Mouse (Mus musculus): ENCODE measurements at regions not wholly inside any gene's neighbourhood (a gene's known extent, or its start where the extent isn't known, plus 50 kb on each side); places are given as distances from the start of the nearest gene placed in this dataset.

GRCm38 (mm10) chr15:69632306-69632705 is 3131.6 kb upstream of the Lrrc6 start:
- ATAC-seq (ENCODE audit: insufficient number of reproducible peaks, low FRiP score) = no peak

DNA sequence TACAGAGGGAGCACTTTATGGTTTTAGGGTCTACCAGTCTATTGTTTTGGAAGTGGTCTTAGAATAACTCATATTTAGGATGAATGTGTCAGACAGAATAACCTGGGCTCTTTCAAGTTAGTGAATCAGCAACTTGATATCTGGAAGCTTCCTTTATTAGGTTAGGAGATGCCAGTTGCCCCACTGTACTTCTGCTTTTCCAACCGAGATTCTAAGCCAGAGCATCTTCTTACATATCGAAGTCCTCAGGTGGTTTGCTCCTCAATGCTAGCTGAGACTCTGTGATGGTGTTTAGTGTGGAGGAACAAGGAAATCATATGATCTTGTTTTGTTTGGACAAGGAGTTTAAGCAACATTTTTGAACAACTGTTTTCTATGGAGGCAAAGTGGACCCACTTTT is 3117.3 kb upstream of the Lrrc6 start:
- H3K36me3 ChIP-seq = no peaks in the 10 kb centered on the region
- no peak overlapping the region for H3K4me3 ChIP-seq
- no peaks in the 10 kb centered on the region for H3K27me3 ChIP-seq (replicated peaks)
- no peaks in the 10 kb centered on the region for H3K9me3 ChIP-seq (replicated peaks)
- H3K4me1 ChIP-seq (replicated peaks) = peaks cover 4% of the 10 kb centered on the region; the same call in 1 of the 2 replicates
- H3K9ac ChIP-seq = no peak overlapping the region
- no peak overlapping the region for H3K27ac ChIP-seq (ENCODE audit: poor library complexity, severe bottlenecking)
- no peak for ATAC-seq (ENCODE audit: insufficient number of reproducible peaks, low FRiP score)
- no peak overlapping the region for H3K4me2 ChIP-seq
- WGBS = 78% methylated on average over 2 of the region's 2 CpGs

More at GRCm38 (mm10) chr15:69632306-69632705, 3131.6 kb upstream of the Lrrc6 start:
- Histone ChIP-seq H3K4me1 (replicated peaks) (no peaks in the 10 kb centered on the region), H3K9ac (no peak overlapping the region), H3K36me3 (no peaks in the 10 kb centered on the region), H3K9me3 (replicated peaks) (no peaks in the 10 kb centered on the region), H3K27ac (ENCODE audit: poor library complexity, severe bottlenecking) (no peak overlapping the region), H3K4me2 (no peak overlapping the region), H3K27me3 (replicated peaks) (no peaks in the 10 kb centered on the region), H3K4me3 (no peak overlapping the region)

DNA sequence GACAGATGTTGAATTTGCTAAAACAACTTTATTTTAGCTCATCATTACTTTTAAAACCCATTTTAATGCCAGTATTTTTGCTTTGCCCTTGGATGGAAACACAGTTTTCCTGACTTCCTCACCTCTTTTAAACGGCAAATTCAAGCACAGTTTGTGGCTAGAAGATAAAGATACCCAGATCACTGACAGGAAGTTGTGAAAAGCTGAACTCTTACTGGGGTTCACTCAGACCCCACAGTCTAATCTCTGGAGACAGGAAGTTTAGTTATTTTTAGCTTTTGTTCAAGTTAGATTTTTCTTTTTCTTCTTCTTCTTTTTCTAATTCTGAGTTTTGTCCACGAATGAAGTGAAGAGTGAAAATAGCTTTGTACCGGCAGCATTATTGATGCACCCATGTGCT is 3113.3 kb upstream of the Lrrc6 start:
- Histone ChIP-seq H3K4me1 (replicated peaks) (peaks cover 4% of the 10 kb centered on the region; the same call in 1 of the 2 replicates), H3K36me3 (no peaks in the 10 kb centered on the region), H3K4me2 (no peak overlapping the region), H3K27ac (ENCODE audit: poor library complexity, severe bottlenecking) (no peak overlapping the region), H3K9ac (no peak overlapping the region), H3K4me3 (no peak overlapping the region), H3K27me3 (replicated peaks) (no peaks in the 10 kb centered on the region), H3K9me3 (replicated peaks) (no peaks in the 10 kb centered on the region)
- WGBS = 40% methylated on average over 3 of the region's 3 CpGs
- ATAC-seq (ENCODE audit: insufficient number of reproducible peaks, low FRiP score) = no peak

GRCm38 (mm10) chr15:69591219-69592006 is 3090.7 kb upstream of the Lrrc6 start:
- no peak overlapping the region for H3K9ac ChIP-seq
- H3K9me3 ChIP-seq (replicated peaks) = no peaks in the 10 kb centered on the region
- 42% methylated on average over 4 of the region's 4 CpGs for WGBS
- no peak overlapping the region for H3K4me2 ChIP-seq
- peaks cover 2% of the 10 kb centered on the region; the same call in 1 of the 2 replicates for H3K4me1 ChIP-seq (replicated peaks)
- H3K4me3 ChIP-seq = no peak overlapping the region
- no peaks in the 10 kb centered on the region for H3K27me3 ChIP-seq (replicated peaks)
- no peaks in the 10 kb centered on the region for H3K36me3 ChIP-seq
- ATAC-seq (ENCODE audit: insufficient number of reproducible peaks, low FRiP score) = no peak
- H3K27ac ChIP-seq (ENCODE audit: poor library complexity, severe bottlenecking) = no peak overlapping the region

- Histone ChIP-seq H3K9me3 (replicated peaks) (no peaks in the 10 kb centered on the region), H3K27ac (ENCODE audit: poor library complexity, severe bottlenecking) (no peak overlapping the region), H3K36me3 (no peaks in the 10 kb centered on the region), H3K4me1 (replicated peaks) (peaks cover 2% of the 10 kb centered on the region; the same call in 1 of the 2 replicates), H3K9ac (no peak overlapping the region), H3K27me3 (replicated peaks) (no peaks in the 10 kb centered on the region), H3K4me2 (no peak overlapping the region), H3K4me3 (no peak overlapping the region)
- ATAC-seq (ENCODE audit: insufficient number of reproducible peaks, low FRiP score) = no peak
- 61% methylated on average over 5 of the region's 5 CpGs for WGBS
Measured at GRCm38 (mm10) chr15:69588084-69588483, 3087.4 kb upstream of the Lrrc6 start.

DNA sequence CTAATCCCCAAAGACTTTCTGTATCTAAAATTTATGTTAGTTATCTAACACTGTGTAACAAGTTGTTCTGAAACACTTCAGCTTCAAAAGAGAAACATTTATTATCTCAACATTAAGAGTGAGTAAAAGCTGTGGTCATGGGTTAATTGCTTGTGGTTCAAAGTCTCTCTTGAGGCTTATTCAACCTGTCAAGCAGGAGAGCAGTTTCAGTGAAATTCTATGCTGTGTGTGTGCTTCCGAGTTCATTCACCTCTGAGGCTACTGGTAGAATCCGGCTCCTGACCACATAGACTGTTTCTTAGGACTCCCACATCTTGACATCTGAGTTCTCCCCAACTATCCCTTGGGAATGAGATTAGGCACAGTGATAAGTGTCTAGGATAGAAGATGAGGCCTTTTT is 3076.0 kb upstream of the Lrrc6 start:
- 53% methylated on average over 2 of the region's 2 CpGs for WGBS
- H3K9ac ChIP-seq = no peak overlapping the region
- ATAC-seq (ENCODE audit: insufficient number of reproducible peaks, low FRiP score) = no peak

DNA sequence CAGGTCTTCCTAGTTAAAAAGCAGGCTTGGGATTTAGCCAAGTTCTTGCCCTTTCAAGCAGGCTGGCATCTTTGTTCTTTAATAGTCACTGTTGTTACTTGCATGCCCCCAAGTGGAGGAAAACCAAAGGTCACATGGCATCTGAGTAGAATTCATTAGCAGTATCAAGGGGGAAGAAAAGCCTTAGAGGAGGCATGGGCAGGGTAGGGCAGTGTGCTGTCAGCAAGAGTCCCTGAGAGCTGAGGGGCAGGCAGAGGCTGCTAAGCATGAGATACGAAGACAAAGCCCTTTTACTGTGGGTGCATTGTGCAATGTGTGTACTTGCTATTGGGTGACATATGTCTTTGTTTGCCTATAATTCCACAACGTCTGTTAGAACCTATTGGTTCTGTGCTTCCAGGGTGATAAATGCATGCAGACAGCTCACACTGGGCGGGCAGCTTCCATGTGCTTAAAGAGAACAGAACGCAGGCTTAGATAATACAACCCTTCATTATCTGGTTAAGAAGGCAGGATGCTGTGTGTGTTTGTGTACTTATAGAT is 3075.0 kb upstream of the Lrrc6 start:
- Histone ChIP-seq H3K36me3 (no peaks in the 10 kb centered on the region), H3K9ac (no peak overlapping the region), H3K4me2 (no peak overlapping the region), H3K27ac (ENCODE audit: poor library complexity, severe bottlenecking) (no peak overlapping the region), H3K27me3 (replicated peaks) (no peaks in the 10 kb centered on the region), H3K4me1 (replicated peaks) (no peaks in the 10 kb centered on the region; the same call in 1 of the 2 replicates), H3K9me3 (replicated peaks) (no peaks in the 10 kb centered on the region), H3K4me3 (no peak overlapping the region)
- ATAC-seq (ENCODE audit: insufficient number of reproducible peaks, low FRiP score) = no peak
- 37% methylated on average over 4 of the region's 4 CpGs for WGBS

More for the DNA sequence above, 3076.0 kb upstream of the Lrrc6 start:
- Histone ChIP-seq H3K4me3 (no peak overlapping the region), H3K27me3 (replicated peaks) (no peaks in the 10 kb centered on the region), H3K4me1 (replicated peaks) (no peaks in the 10 kb centered on the region; the same call in 1 of the 2 replicates), H3K27ac (ENCODE audit: poor library complexity, severe bottlenecking) (no peak overlapping the region), H3K4me2 (no peak overlapping the region), H3K36me3 (no peaks in the 10 kb centered on the region), H3K9me3 (replicated peaks) (no peaks in the 10 kb centered on the region)

GRCm38 (mm10) chr15:69554171-69554570 is 3053.5 kb upstream of the Lrrc6 start:
- H3K27me3 ChIP-seq (replicated peaks) = no peaks in the 10 kb centered on the region
- H3K4me2 ChIP-seq = no peak overlapping the region
- no peak overlapping the region for H3K9ac ChIP-seq
- WGBS = 85% methylated on average over 3 of the region's 3 CpGs
- no peaks in the 10 kb centered on the region for H3K9me3 ChIP-seq (replicated peaks)
- no peaks in the 10 kb centered on the region for H3K36me3 ChIP-seq
- peaks cover 3% of the 10 kb centered on the region; the same call in 1 of the 2 replicates for H3K4me1 ChIP-seq (replicated peaks)
- H3K4me3 ChIP-seq = no peak overlapping the region
- ATAC-seq (ENCODE audit: insufficient number of reproducible peaks, low FRiP score) = no peak
- no peak overlapping the region for H3K27ac ChIP-seq (ENCODE audit: poor library complexity, severe bottlenecking)

DNA sequence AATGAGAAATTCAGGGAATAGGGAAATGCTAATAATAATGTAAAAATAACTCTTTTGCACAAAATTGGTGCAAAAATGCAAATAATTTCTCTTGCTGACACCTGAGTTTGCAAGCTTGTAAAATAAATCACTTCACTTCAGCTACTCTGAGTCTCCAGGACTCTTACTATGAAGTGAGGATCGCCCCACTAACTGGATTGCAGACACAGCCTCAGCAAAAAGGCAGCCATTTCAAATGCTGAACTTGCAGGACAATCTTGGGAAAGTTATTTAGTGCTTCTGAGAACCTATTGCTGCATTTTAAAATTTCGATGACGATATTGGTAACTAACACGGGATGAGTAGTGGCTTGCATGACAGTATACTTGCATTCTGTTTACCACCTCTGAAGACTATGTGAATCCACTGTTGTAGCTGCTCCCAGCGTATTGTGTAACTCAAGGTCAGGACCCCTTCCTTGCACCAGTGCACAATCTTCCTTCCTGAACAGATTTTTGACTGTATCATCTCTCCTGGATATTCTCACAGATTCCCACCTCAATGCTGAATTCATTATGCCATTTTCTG is 3051.4 kb upstream of the Lrrc6 start:
- H3K4me1 ChIP-seq (replicated peaks) = peaks cover 3% of the 10 kb centered on the region; the same call in 1 of the 2 replicates
- H3K27ac ChIP-seq (ENCODE audit: poor library complexity, severe bottlenecking) = no peak overlapping the region
- H3K27me3 ChIP-seq (replicated peaks) = no peaks in the 10 kb centered on the region
- 76% methylated on average over 5 of the region's 5 CpGs for WGBS
- ATAC-seq (ENCODE audit: insufficient number of reproducible peaks, low FRiP score) = no peak
- no peaks in the 10 kb centered on the region for H3K9me3 ChIP-seq (replicated peaks)
- H3K9ac ChIP-seq = no peak overlapping the region
- H3K4me2 ChIP-seq = no peak overlapping the region
- H3K4me3 ChIP-seq = no peak overlapping the region
- H3K36me3 ChIP-seq = no peaks in the 10 kb centered on the region

DNA sequence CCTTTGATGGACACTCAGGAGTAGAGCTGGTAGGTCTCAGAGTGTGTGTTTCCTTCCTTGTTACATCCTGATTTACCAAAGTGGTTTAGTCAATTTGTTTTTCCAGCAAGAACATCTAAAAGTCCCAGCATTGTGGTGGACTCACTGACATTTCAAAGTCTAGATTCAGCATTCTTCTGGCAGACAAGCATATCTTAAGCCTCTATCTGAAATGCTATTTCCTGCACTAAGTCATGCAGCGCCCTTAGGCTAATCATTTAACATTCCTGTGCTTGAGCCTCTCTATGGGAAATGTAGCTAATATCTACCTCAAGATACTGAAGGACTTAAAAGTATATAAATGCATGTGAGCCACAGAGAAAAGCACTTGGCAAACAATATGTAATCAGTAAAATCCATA is 3050.3 kb upstream of the Lrrc6 start:
- Histone ChIP-seq H3K9ac (no peak overlapping the region), H3K27me3 (replicated peaks) (no peaks in the 10 kb centered on the region), H3K9me3 (replicated peaks) (no peaks in the 10 kb centered on the region), H3K4me3 (no peak overlapping the region), H3K4me2 (no peak overlapping the region), H3K36me3 (no peaks in the 10 kb centered on the region), H3K4me1 (replicated peaks) (peaks cover 3% of the 10 kb centered on the region; the same call in 1 of the 2 replicates), H3K27ac (ENCODE audit: poor library complexity, severe bottlenecking) (no peak overlapping the region)
- WGBS = 20% methylated on average over 1 of the region's 1 CpGs
- ATAC-seq (ENCODE audit: insufficient number of reproducible peaks, low FRiP score) = no peak

GRCm38 (mm10) chr15:69526441-69527094 is 3025.9 kb upstream of the Lrrc6 start:
- Histone ChIP-seq H3K27ac (ENCODE audit: poor library complexity, severe bottlenecking) (no peak overlapping the region), H3K4me3 (no peak overlapping the region), H3K9me3 (replicated peaks) (no peaks in the 10 kb centered on the region), H3K9ac (no peak overlapping the region), H3K4me1 (replicated peaks) (no peaks in the 10 kb centered on the region), H3K4me2 (no peak overlapping the region), H3K27me3 (replicated peaks) (no peaks in the 10 kb centered on the region), H3K36me3 (no peaks in the 10 kb centered on the region)
- ATAC-seq (ENCODE audit: insufficient number of reproducible peaks, low FRiP score) = no peak
- 63% methylated on average over 6 of the region's 6 CpGs for WGBS
